Mouse (Mus musculus): ENCODE results near the gene Anks6. TPM values are rescaled to one million over a fixed set of nuclear protein-coding genes. Genes with fewer than 3 reads are reported as not detected.

The Anks6 gene
- polyA plus RNA-seq, 1 experiment = 0.13 TPM

DNA sequence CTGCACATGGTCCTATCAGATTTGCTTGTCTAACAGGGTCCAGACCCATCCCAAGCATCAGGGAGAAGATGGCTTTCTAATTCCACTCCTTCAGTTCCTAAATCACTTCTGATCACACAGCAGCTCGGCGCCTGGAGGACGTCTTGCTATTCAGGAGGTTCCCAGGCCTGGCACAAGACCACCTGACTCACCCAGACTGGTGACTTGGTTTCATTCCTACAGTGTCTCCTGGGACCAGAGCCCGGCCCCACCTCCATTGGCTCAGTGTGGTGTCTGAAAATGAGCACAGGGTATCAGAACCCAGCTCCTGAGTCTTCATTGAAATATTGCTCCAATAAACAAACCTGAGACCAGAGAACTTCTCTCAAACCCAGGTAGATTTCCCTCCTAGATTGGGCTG lies 75.1 kb downstream of the Anks6 start:
- H3K27me3 ChIP-seq (replicated peaks) = peaks cover 28% of the 10 kb centered on the region
- H3K4me1 ChIP-seq = no peaks in the 10 kb centered on the region
- no peaks in the 10 kb centered on the region for H3K36me3 ChIP-seq (replicated peaks; ENCODE audit: low read length)
- H3K4me3 ChIP-seq (replicated peaks) = no peak overlapping the region
- TF ChIP-seq GATA1 (IDR thresholded peaks at IDR 0.05; ENCODE audit: borderline replicate concordance, low read length) = no peak
- TF ChIP-seq FLI1 (IDR thresholded peaks at IDR 0.05; ENCODE audit: low read length) = no peak
- no peaks in the 10 kb centered on the region for H3K9me3 ChIP-seq

DNA sequence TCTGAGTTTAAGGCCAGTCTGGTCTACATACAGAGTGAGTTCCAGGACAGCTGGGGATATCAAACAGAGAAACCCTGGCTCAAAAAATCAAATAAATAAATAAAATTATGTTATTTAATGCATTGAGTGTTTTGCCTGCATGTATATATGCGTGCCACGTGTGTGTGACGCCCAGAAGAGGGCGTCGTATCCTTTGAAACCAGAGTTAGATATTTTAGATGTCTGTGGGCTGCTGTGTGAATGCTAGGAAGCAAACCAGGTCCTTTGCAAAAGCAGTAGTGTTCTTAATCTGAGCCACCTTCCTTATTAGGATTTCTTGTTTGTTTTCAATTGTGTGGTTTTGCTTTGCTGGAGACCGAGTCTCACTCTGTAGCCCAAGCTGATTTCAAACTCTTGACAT lies 78.9 kb downstream of the Anks6 start:
- Histone ChIP-seq H3K36me3 (replicated peaks; ENCODE audit: low read length) (no peaks in the 10 kb centered on the region), H3K4me3 (replicated peaks) (no peak overlapping the region), H3K9me3 (no peaks in the 10 kb centered on the region), H3K27me3 (replicated peaks) (peaks cover 29% of the 10 kb centered on the region), H3K4me1 (peaks cover 3% of the 10 kb centered on the region; the same call in 1 of the 2 replicates)
- TF ChIP-seq GATA1 (IDR thresholded peaks at IDR 0.05; ENCODE audit: borderline replicate concordance, low read length) (no peak), FLI1 (IDR thresholded peaks at IDR 0.05; ENCODE audit: low read length) (no peak)

DNA sequence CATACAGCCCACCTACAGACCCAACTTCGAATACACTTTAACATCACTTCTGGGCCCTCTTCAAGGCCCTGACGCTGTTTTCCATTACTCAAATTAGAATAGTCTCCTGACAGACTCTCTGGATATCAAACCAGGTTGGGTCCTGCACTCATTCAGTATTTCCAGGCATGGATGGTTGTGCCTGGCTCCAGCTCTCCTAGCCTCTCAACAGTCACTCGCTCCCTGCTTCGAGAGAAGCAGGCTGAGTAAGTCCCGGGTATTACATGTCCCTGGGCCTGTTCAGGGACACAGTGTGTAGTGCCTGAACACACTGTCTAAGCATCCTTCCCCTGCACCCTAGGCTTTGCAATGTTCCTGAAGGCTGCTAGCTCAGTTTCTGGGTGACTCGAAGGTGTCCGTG lies 80.1 kb downstream of the Anks6 start:
- Histone ChIP-seq H3K9me3 (no peaks in the 10 kb centered on the region), H3K4me3 (replicated peaks) (no peak overlapping the region), H3K4me1 (peaks cover 3% of the 10 kb centered on the region; the same call in 1 of the 2 replicates), H3K27me3 (replicated peaks) (peaks cover 24% of the 10 kb centered on the region), H3K36me3 (replicated peaks; ENCODE audit: low read length) (no peaks in the 10 kb centered on the region)
- no peak for TF ChIP-seq GATA1 (IDR thresholded peaks at IDR 0.05; ENCODE audit: borderline replicate concordance, low read length)
- TF ChIP-seq FLI1 (IDR thresholded peaks at IDR 0.05; ENCODE audit: low read length) = no peak

DNA sequence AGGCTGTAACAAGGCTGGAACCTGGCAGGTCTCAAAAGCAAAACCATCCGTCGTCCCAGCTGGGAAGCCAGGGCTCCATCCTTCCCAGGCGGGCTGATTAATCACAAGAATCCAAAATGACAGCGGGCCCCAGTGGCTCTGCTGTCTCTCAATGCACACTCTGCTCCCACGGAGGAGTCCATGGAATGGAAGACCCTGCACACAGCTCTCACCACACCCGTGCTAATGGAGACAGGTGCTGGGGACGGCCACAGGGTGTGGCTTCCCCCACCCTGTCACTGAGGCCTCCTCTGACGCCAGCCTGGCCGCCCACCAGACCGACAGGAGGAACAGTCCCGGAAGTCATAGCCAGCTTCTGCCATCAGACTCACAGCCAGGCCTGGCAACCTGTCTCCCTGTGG lies 80.6 kb downstream of the Anks6 start:
- no peak for TF ChIP-seq FLI1 (IDR thresholded peaks at IDR 0.05; ENCODE audit: low read length)
- H3K9me3 ChIP-seq = no peaks in the 10 kb centered on the region
- H3K4me3 ChIP-seq (replicated peaks) = no peak overlapping the region
- peaks cover 3% of the 10 kb centered on the region; the same call in 1 of the 2 replicates for H3K4me1 ChIP-seq
- no peaks in the 10 kb centered on the region for H3K36me3 ChIP-seq (replicated peaks; ENCODE audit: low read length)
- H3K27me3 ChIP-seq (replicated peaks) = peaks cover 24% of the 10 kb centered on the region

DNA sequence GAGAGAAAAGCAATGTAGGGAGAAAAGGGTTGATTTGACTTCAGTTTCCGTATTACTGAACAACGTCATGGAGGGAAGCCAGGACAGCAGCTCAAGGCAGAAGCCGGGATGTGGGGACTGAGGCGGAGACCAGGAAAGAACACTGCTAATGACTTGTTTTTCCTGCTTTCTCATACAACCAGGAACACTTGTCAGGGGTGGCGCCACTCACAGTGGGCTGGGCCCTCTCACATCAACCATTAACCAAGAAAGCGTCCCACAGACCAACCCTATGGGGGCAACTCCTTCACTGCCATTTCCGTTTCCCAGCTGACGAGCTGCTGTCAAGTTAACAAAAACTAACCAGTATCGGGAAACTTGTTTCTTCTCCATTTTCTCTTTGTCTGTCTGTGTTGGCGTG lies 83.9 kb downstream of the Anks6 start:
- peaks cover 3% of the 10 kb centered on the region; the same call in 1 of the 2 replicates for H3K4me1 ChIP-seq
- H3K4me3 ChIP-seq (replicated peaks) = no peak overlapping the region
- no peak for TF ChIP-seq GATA1 (IDR thresholded peaks at IDR 0.05; ENCODE audit: borderline replicate concordance, low read length)
- no peak for TF ChIP-seq FLI1 (IDR thresholded peaks at IDR 0.05; ENCODE audit: low read length)
- H3K36me3 ChIP-seq (replicated peaks; ENCODE audit: low read length) = no peaks in the 10 kb centered on the region
- no peaks in the 10 kb centered on the region for H3K9me3 ChIP-seq
- H3K27me3 ChIP-seq (replicated peaks) = peaks cover 15% of the 10 kb centered on the region

DNA sequence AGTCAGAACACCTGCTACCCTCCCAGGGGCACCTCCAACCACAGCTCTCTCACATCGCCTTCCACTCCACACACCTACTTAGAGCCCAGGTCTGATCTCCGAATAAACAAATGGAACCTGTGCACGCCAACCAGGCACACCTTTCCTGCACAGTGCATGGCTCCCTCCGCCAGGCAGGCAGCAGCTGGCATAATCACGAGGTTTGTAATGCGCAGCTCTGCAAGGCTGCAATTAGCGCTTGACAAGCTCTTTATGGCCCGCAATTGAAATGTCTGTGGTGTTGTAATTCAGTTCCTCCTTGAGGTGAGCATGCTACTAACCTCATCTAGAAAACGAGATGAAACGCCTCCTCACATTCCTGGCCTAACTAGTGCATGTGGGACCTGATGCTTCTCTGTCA lies 89.2 kb downstream of the Anks6 start:
- Histone ChIP-seq H3K36me3 (replicated peaks; ENCODE audit: low read length) (no peaks in the 10 kb centered on the region), H3K4me3 (replicated peaks) (no peak overlapping the region), H3K27me3 (replicated peaks) (peaks cover 5% of the 10 kb centered on the region), H3K9me3 (no peaks in the 10 kb centered on the region), H3K4me1 (no peaks in the 10 kb centered on the region)
- TF ChIP-seq GATA1 (IDR thresholded peaks at IDR 0.05; ENCODE audit: borderline replicate concordance, low read length) (no peak), FLI1 (IDR thresholded peaks at IDR 0.05; ENCODE audit: low read length) (no peak)

DNA sequence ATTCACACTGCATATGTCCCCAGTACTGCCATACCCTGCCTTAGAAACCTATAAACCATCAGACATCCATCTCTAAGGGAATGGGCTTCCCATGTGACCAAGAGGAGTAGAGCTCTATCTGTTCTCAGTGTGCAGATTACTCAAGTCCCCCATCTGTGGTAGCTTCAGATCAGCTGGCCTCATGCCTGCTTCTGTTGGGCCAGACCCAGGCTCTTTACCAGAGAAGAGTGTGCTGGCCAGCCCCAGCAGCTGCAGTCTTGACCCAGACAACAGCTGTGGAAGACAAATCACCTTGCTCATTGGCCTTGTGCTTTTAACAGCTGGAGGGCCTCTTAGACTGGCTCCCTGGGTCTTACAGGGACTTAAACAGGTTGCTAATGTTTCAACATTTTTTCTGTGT lies 90.7 kb downstream of the Anks6 start:
- Histone ChIP-seq H3K4me3 (replicated peaks) (no peak overlapping the region), H3K4me1 (no peaks in the 10 kb centered on the region), H3K27me3 (replicated peaks) (peaks cover 4% of the 10 kb centered on the region), H3K36me3 (replicated peaks; ENCODE audit: low read length) (no peaks in the 10 kb centered on the region), H3K9me3 (no peaks in the 10 kb centered on the region)
- TF ChIP-seq FLI1 (IDR thresholded peaks at IDR 0.05; ENCODE audit: low read length) = no peak
- no peak for TF ChIP-seq GATA1 (IDR thresholded peaks at IDR 0.05; ENCODE audit: borderline replicate concordance, low read length)

Other genes with a start within 250 kb of the Anks6 start
- not detected in 2 replicates for gene Gabbr2, start 65.6 kb downstream of the Anks6 start, polyA plus RNA-seq (2012; ENCODE audit: insufficient read depth, low replicate concordance)
- gene Galnt12, start 34.5 kb upstream of the Anks6 start, polyA plus RNA-seq (2012; ENCODE audit: insufficient read depth, low replicate concordance) = 0.45 TPM in 1 of 2 replicates, not detected in the other
- 0.16 TPM in 1 of 2 replicates, not detected in the other for gene Col15a1, start 150.7 kb upstream of the Anks6 start, polyA plus RNA-seq (2012; ENCODE audit: insufficient read depth, low replicate concordance)